Mouse (Mus musculus): ENCODE results near the gene Inafm2.

The Inafm2 gene

GRCm38 (mm10) chr2:118759828-118760227, 14.3 kb downstream of the Inafm2 start:
- peak; percentile 76 for DNase-seq (ENCODE audit: low spot score)

GRCm38 (mm10) chr2:118760311-118761025, 14.9 kb downstream of the Inafm2 start:
- no peak for DNase-seq (ENCODE audit: low spot score)

GRCm38 (mm10) chr2:118761358-118761757, 15.8 kb downstream of the Inafm2 start:
- DNase-seq (ENCODE audit: low spot score), result no peak

GRCm38 (mm10) chr2:118761906-118762783, 16.6 kb downstream of the Inafm2 start, which contains the start of gene Ccdc9b:
TSS of gene Ccdc9b (minus strand) at chr2:118762661.
- DNase-seq (ENCODE audit: low spot score), result peak; percentile 96

- no peak for DNase-seq (ENCODE audit: low spot score)
Measured at GRCm38 (mm10) chr2:118762784-118763148, 17.2 kb downstream of the Inafm2 start.

- peak; percentile 83 for DNase-seq (ENCODE audit: low spot score)
Measured at GRCm38 (mm10) chr2:118763469-118763868, 17.9 kb downstream of the Inafm2 start.

- DNase-seq (ENCODE audit: low spot score), result peak; percentile 64
Measured at GRCm38 (mm10) chr2:118764094-118764831, 18.7 kb downstream of the Inafm2 start.

GRCm38 (mm10) chr2:118764875-118765274, 19.3 kb downstream of the Inafm2 start:
- DNase-seq (ENCODE audit: low spot score), result no peak

- peak; percentile 50 for DNase-seq (ENCODE audit: low spot score)
Measured at GRCm38 (mm10) chr2:118766041-118767033, 20.8 kb downstream of the Inafm2 start.

GRCm38 (mm10) chr2:118772158-118772874, 26.8 kb downstream of the Inafm2 start, which contains the start of gene Phgr1:
TSS of gene Phgr1 (plus strand) at chr2:118772769.
- DNase-seq (ENCODE audit: low spot score), result no peak

GRCm38 (mm10) chr2:118774536-118774935, 29.0 kb downstream of the Inafm2 start:
- DNase-seq (ENCODE audit: low spot score), result no peak

- no peak for DNase-seq (ENCODE audit: low spot score)
Measured at GRCm38 (mm10) chr2:118775396-118775795, 29.8 kb downstream of the Inafm2 start.

GRCm38 (mm10) chr2:118775846-118776245, 30.3 kb downstream of the Inafm2 start:
- no peak for DNase-seq (ENCODE audit: low spot score)

- DNase-seq (ENCODE audit: low spot score), result no peak
Measured at GRCm38 (mm10) chr2:118776295-118776694, 30.7 kb downstream of the Inafm2 start.

GRCm38 (mm10) chr2:118778418-118778817, 32.9 kb downstream of the Inafm2 start:
- no peak for DNase-seq (ENCODE audit: low spot score)

GRCm38 (mm10) chr2:118779065-118779464, 33.5 kb downstream of the Inafm2 start:
- no peak for DNase-seq (ENCODE audit: low spot score)

- DNase-seq (ENCODE audit: low spot score), result peak; percentile 95
Measured at GRCm38 (mm10) chr2:118779504-118780480, 34.2 kb downstream of the Inafm2 start, which contains the start of gene Disp2. TSS of gene Disp2 (plus strand) at chr2:118779719.

- no peak for DNase-seq (ENCODE audit: low spot score)
Measured at GRCm38 (mm10) chr2:118781115-118781514, 35.6 kb downstream of the Inafm2 start.

- DNase-seq (ENCODE audit: low spot score), result no peak
Measured at GRCm38 (mm10) chr2:118782303-118782702, 36.7 kb downstream of the Inafm2 start.
